Mouse (Mus musculus) lung, adult 2 months (tissue): ENCODE data around the gene Zfp775.

Experiments used
- CTCF ChIP-seq: fragments of 200-500 bp; IDR thresholded peaks from 2 replicates; pipeline ENCODE4 v1.5.1; 2011; ENCODE audit warnings: mild to moderate bottlenecking, low read length, control low read depth; ENCODE audit not compliant: insufficient read depth
- POLR2A ChIP-seq: fragments of 200-500 bp; IDR thresholded peaks from 2 replicates; pipeline ENCODE4 v1.6.1; 2011; ENCODE audit warnings: low read depth, mild to moderate bottlenecking, control low read depth, low read length, borderline replicate concordance; ENCODE audit errors: extremely low read depth

DNA sequence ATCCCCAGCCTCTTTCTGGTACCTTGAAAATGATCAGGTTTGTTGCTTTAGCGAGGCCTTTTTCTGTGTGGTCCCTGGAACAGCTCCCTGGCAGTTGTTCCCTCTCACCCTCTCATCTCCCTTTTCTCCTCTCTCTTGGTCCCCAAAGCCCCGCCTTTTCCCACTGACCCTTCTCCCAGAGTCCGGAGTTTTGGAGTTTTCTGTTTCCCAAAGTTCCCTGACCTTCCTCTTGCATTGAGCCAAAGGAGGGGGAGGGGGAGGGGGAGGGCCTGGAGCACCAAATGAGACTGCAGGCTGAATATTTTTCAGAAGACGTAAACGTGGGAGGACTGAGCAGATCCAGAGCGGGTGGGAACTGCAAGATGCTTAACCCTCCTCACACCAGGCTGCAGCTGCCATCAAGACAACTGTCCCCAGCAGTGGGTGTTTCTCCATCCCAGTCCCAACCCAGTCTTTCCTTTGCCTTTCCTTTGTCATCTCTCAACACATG, 29.2 kb upstream of the Zfp775 start, which contains the start of gene Rarres2:
- TF ChIP-seq POLR2A, result peak; percentile 3; the same call in 1 of the 2 replicates
- no peak for TF ChIP-seq CTCF
